Mouse (Mus musculus) hindbrain, embryonic 11.5 days (tissue): ENCODE measurements around the gene Poc1b. TPM values are rescaled to one million over a fixed set of nuclear protein-coding genes. Genes with fewer than 3 reads are reported as not detected.

Source experiments
- ATAC-seq: fragments of 200-750 bp; cut with Nextera tagmentation; 2 replicates; pipeline ENCODE4 v1.8.0; 2017; ENCODE audit warnings: mild to moderate bottlenecking, moderate TSS enrichment, moderate library complexity; ENCODE audit not compliant: low FRiP score
- DNase-seq: peaks from one replicate; pipeline ENCODE4 v3.0.0-alpha.2; 2015; ENCODE audit warnings: low spot score
- H3K27ac ChIP-seq: fragments of 300-500 bp; sonication (generic); 2 replicates; pipeline ENCODE4 v1.5.1; 2014; ENCODE audit warnings: mild to moderate bottlenecking, low read depth, low read length
- H3K27me3 ChIP-seq: fragments of 300-500 bp; sonication (generic); 2 replicates; pipeline ENCODE4 v1.6.1; 2014; ENCODE audit warnings: mild to moderate bottlenecking, low read length, moderate library complexity, mixed read lengths; ENCODE audit not compliant: control insufficient read depth, insufficient read depth
- H3K36me3 ChIP-seq: fragments of 300-500 bp; sonication (generic); 2 replicates; pipeline ENCODE4 v1.6.1; 2014; ENCODE audit warnings: mild to moderate bottlenecking, low read length, moderate library complexity, mixed read lengths; ENCODE audit not compliant: control insufficient read depth, insufficient read depth
- H3K4me1 ChIP-seq: fragments of 300-500 bp; sonication (generic); replicated peaks from 2 replicates; pipeline ENCODE4 v1.6.1; 2014; ENCODE audit warnings: low read length, mixed read lengths; ENCODE audit not compliant: control insufficient read depth, insufficient read depth
- H3K4me2 ChIP-seq: fragments of 300-500 bp; sonication (generic); replicated peaks from 2 replicates; pipeline ENCODE4 v1.6.1; 2014; ENCODE audit warnings: mild to moderate bottlenecking, low read depth, low read length
- H3K4me3 ChIP-seq: fragments of 300-500 bp; sonication (generic); 2 replicates; pipeline ENCODE4 v1.5.1; 2014; ENCODE audit warnings: low read depth, low read length
- H3K9ac ChIP-seq: fragments of 300-500 bp; sonication (generic); 2 replicates; pipeline ENCODE4 v1.6.1; 2014; ENCODE audit warnings: low read depth, low read length
- H3K9me3 ChIP-seq: fragments of 300-500 bp; sonication (generic); 2 replicates; pipeline ENCODE4 v1.6.1; 2016; ENCODE audit warnings: low read length; ENCODE audit not compliant: control insufficient read depth
- WGBS: fragments of 180-500 bp; shearing (Covaris S2); extraction: QIAGEN DNeasy Blood & Tissue Kit; methylation state at CpG from one replicate; pipeline ENCODE4 v1.1.7; 2014; 5-methylcytosine and 5-hydroxymethylcytosine counted together
- polyA plus RNA-seq: library from polyadenylated mRNA; unstranded; fragments of >200 nt; fragmentation: Nextera tagmentation; extraction: Ambion mirVana; gene quantifications from 2 replicates; pipeline ENCODE4 v1.2.1, GENCODE M21; 2014

Gene Poc1b
- polyA plus RNA-seq, 1 experiment from 2014 or later = 26.5 TPM

DNA sequence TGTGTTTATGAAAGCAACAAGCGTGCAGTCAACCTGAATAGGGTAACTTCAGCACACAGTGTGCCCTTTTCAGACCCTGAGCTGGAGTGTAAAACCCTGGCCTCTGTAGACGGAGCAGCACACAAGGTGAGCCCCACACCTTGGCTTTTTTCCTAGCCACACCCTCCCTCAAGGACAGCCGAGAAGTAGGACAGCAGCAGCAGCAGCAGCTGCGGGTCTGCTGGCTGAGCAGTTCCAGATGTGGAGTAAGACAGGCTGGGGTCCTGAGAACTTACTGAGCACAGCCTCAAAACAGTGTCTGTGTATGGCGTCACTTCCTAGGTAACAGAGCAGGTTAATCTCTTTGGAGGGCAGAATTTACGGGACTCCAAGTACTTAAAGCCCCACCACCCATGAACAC, 11.9 kb downstream of the Poc1b start:
- no peak overlapping the region for H3K9ac ChIP-seq
- no peak overlapping the region for H3K27ac ChIP-seq
- ATAC-seq = no peak
- H3K4me1 ChIP-seq = no peaks in the 10 kb centered on the region; the same call in 1 of the 2 replicates
- H3K27me3 ChIP-seq = no peaks in the 10 kb centered on the region
- DNase-seq = no peak
- no peak overlapping the region for H3K4me2 ChIP-seq
- H3K4me3 ChIP-seq = no peak overlapping the region
- H3K9me3 ChIP-seq = no peaks in the 10 kb centered on the region
- H3K36me3 ChIP-seq = no peaks in the 10 kb centered on the region
- 67% methylated on average over 6 of the region's 6 CpGs for WGBS

DNA sequence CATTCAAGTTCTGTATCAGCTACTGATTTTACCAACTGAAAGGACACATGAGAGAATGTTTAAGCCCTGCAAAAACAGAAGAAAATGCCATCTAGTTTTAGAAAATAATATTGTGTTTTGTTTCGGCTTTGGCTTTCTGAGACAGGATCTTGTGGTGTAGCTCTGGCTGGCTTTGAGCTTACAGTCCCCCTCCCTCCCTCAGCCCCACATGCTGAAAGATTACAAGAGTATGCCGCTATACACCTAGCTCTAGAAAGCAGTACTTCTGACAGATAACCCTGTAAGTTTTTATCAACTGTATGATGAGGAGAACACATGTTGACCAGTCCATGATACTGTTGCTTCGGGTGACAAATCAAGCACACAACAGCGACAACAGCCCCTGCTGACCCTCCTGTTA, 12.6 kb downstream of the Poc1b start:
- Histone ChIP-seq H3K36me3 (no peaks in the 10 kb centered on the region), H3K4me3 (no peak overlapping the region), H3K4me2 (no peak overlapping the region), H3K4me1 (no peaks in the 10 kb centered on the region; the same call in 1 of the 2 replicates), H3K27me3 (no peaks in the 10 kb centered on the region), H3K9me3 (no peaks in the 10 kb centered on the region), H3K9ac (no peak overlapping the region), H3K27ac (no peak overlapping the region)
- DNase-seq = no peak
- ATAC-seq = no peak
- 77% methylated on average over 4 of the region's 4 CpGs for WGBS

DNA sequence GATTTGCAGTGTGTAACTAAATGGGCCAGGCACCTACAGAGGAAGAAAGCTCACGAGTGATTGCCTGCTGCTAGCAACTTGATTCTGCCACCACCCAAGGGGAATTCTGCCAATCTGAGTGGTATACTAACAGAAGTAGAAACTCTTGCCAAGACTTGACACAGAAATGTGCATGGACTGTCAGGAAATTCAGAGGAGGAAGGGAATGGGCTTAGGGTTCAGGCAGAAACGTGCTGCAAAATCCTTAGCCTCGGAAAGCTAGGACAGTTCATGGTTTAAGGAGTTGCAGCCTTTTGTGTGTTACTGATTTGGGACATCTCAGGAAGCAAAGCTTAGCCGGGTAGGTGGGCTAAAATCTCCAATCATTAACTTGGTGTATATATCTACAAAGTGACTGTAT, 19.4 kb downstream of the Poc1b start, which contains the start of gene Phxr2:
Gene Phxr2, minus strand, starts transcription at position 101 of the 400 bp plus-strand sequence.
- Histone ChIP-seq H3K27me3 (no peaks in the 10 kb centered on the region), H3K4me2 (no peak within 1 kb of the TSS), H3K9ac (no peak within 1 kb of the TSS), H3K9me3 (no peaks in the 10 kb centered on the region), H3K27ac (no peak within 1 kb of the TSS), H3K4me1 (no peaks in the 10 kb centered on the region), H3K4me3 (no peak within 1 kb of the TSS), H3K36me3 (no peaks in the 10 kb centered on the region)
- ATAC-seq (no peak), DNase-seq (no peak)
- WGBS = 86% methylated on average over 4 of the region's 4 CpGs

DNA sequence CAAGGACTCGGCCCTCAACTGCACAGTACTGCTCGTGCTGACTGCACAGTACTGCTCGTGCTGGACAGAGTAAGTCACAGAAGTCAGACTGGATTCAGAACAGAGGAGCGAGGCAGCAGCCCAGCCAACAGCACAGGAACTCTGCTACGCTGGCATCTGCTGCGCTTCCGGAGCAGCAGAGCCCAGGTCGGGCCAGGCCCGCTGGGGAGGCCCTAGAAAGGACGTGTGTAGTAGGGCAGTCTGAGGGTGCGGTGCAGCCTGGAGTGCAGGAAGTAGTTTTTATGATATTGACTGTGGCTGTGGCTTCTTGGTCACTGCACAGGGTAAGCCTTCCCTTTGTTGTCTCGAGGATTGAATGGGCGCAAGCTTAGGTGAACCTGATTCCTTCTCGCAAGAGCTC, 20.1 kb downstream of the Poc1b start:
- Histone ChIP-seq H3K27me3 (no peaks in the 10 kb centered on the region), H3K4me1 (no peaks in the 10 kb centered on the region), H3K4me2 (no peak overlapping the region), H3K9ac (no peak overlapping the region), H3K9me3 (no peaks in the 10 kb centered on the region), H3K36me3 (no peaks in the 10 kb centered on the region), H3K27ac (no peak overlapping the region), H3K4me3 (no peak overlapping the region)
- ATAC-seq (no peak), DNase-seq (no peak)
- 90% methylated on average over 14 of the region's 14 CpGs for WGBS

DNA sequence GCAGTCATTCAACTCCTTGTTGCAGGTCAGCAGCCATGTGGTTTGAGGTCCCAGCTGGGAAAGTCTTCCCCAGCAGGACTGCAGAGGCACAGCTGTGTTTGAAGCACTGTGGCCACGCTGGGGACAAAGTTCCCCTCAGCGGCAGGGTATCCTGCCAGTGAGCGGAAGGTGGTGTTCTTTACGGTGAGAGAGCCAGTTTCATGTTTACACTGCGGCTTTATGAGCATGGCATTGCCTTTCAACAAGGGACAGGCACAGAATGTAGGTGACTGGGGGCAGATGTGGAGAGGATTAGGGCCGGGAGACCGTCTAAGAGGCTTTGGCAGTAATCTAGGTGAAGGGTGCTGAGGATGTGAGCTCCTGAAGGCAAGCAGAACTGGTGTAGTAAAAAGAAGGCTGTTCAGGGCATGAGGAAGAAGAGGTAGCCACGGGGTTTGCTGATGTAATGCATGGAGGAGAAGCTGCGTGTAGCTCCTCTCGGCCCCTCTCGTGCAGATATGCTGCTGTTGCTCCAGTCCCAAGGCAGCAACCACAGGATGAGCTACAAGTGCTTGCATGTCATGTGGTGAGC, 20.9 kb downstream of the Poc1b start:
- no peaks in the 10 kb centered on the region for H3K36me3 ChIP-seq
- no peaks in the 10 kb centered on the region for H3K27me3 ChIP-seq
- no peaks in the 10 kb centered on the region for H3K4me1 ChIP-seq
- ATAC-seq (no peak), DNase-seq (no peak)
- H3K9ac ChIP-seq = no peak overlapping the region
- H3K4me2 ChIP-seq = no peak overlapping the region
- no peak overlapping the region for H3K27ac ChIP-seq
- WGBS = 80% methylated on average over 11 of the region's 11 CpGs
- no peak overlapping the region for H3K4me3 ChIP-seq
- no peaks in the 10 kb centered on the region for H3K9me3 ChIP-seq

DNA sequence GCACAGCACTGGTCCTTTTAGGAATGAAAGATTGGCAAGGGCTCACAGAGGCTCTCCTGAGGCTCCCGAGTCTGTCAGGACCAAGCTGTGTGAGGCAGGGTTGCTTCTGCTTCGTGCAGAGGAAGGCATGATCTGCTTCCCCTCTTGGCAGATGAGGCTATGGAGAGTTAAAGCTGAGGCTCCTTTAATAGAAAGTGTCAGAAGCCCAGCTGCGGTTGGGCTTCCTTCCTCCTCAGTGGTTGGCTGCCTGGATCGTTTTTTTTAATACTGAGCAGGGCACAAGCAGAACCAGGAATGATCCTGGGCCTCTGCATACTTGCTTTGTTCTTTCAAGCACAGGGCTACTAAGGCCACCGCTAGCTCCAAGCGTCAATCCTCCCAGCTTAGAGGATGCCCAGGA, 23.8 kb downstream of the Poc1b start:
- Histone ChIP-seq H3K27me3 (no peaks in the 10 kb centered on the region), H3K4me1 (no peaks in the 10 kb centered on the region), H3K9ac (no peak overlapping the region), H3K4me2 (no peak overlapping the region), H3K9me3 (no peaks in the 10 kb centered on the region), H3K4me3 (no peak overlapping the region), H3K36me3 (no peaks in the 10 kb centered on the region), H3K27ac (no peak overlapping the region)
- no peak for DNase-seq
- 51% methylated on average over 6 of the region's 6 CpGs for WGBS
- ATAC-seq = 0 out of 2 replicates have a peak, but pooled peaks have one; percentile 10

DNA sequence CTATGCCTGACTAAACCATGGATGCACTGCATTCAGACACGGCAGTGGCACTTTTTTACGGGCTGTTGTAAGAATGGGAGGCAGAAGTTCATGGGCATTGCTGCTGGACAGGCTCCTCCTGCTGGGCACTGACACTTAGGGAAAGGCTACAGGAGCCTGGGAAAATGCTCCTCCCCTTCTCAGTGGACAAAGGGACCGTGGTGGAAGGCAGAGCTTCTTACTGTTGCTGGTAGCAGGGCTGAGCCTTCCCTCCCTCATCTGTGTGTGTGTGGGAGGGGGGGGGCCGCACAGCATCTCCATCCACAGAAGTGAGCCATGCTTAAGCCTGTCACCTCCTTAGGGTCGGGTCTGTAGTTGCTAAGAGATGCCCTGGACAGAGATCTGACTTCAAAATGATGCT, 24.5 kb downstream of the Poc1b start:
- DNase-seq (no peak), ATAC-seq (0 out of 2 replicates have a peak, but pooled peaks have one; percentile 25)
- no peaks in the 10 kb centered on the region for H3K36me3 ChIP-seq
- H3K9me3 ChIP-seq = no peaks in the 10 kb centered on the region
- 59% methylated on average over 5 of the region's 5 CpGs for WGBS
- H3K4me2 ChIP-seq = no peak overlapping the region
- H3K4me3 ChIP-seq = no peak overlapping the region
- no peaks in the 10 kb centered on the region for H3K4me1 ChIP-seq
- no peaks in the 10 kb centered on the region for H3K27me3 ChIP-seq
- H3K9ac ChIP-seq = no peak overlapping the region
- no peak overlapping the region for H3K27ac ChIP-seq

DNA sequence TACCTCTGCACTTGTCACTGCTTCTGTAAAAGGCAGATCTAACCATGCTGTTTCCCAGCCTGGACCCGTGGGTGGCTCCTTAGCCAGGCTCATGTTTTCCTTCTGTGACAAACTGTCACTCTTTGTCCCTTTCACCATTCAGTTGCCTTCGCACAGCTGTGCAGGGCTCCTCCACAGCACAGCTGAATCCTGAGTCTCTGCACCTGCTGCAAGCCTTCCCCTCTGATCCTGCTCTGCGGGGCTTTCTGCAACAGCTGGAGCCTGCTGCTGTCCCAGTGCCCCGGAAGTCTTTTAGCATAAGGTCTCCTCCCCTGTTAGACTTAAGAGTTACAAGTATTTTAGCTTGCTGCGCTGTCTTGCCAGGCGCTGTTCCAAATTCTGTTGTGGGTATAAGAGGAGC, 25.4 kb downstream of the Poc1b start:
- Histone ChIP-seq H3K4me3 (no peak overlapping the region), H3K27ac (no peak overlapping the region), H3K27me3 (no peaks in the 10 kb centered on the region), H3K4me2 (no peak overlapping the region), H3K36me3 (no peaks in the 10 kb centered on the region), H3K9me3 (no peaks in the 10 kb centered on the region), H3K4me1 (no peaks in the 10 kb centered on the region), H3K9ac (no peak overlapping the region)
- DNase-seq = no peak
- ATAC-seq = no peak
- WGBS = 71% methylated on average over 6 of the region's 6 CpGs

DNA sequence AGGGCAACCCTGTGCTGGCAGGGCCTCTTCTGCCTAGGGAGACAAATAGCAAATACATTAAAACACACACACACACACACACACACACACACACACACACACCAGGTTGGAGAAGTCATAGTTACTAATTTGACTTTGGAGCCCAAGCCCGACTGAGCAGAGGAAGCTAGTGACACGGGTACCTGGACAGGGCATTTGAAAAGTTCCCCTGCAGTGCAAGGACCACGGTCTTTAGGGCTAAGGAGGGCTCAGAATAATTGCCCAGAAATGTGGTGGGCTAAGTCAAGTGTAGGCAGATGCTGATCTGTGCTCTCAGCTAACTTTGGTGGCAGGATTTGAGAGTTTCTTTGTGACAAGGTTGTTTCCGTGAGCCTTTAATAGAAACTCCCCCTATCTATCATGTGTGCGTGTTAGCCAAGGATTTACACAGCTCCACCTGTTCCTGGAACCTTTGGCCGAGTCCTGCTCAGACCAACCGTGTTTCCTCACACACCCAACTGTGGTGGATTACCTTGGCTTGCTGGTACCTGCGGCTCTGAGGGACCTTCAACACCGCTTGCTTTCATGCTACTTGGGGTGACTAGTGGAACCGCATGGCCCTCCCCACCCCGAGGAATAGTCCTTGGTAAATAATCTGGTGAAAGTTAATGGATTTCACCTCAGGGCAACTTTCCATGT, 25.9 kb downstream of the Poc1b start:
- DNase-seq = no peak
- H3K27me3 ChIP-seq = no peaks in the 10 kb centered on the region
- WGBS = 92% methylated on average over 11 of the region's 11 CpGs
- H3K9ac ChIP-seq = no peak overlapping the region
- ATAC-seq = no peak
- H3K36me3 ChIP-seq = no peaks in the 10 kb centered on the region
- no peak overlapping the region for H3K4me2 ChIP-seq
- H3K27ac ChIP-seq = no peak overlapping the region
- no peak overlapping the region for H3K4me3 ChIP-seq
- H3K4me1 ChIP-seq = no peaks in the 10 kb centered on the region
- no peaks in the 10 kb centered on the region for H3K9me3 ChIP-seq
